In genomic region chr14:43877789-43878188, GRCm38 (mm10) we compare ENCODE assay signal across 21 mouse cellular contexts. TPM values are rescaled to one million over a fixed set of nuclear protein-coding genes. Genes with fewer than 3 reads are reported as not detected.
"Had no signal": no experiment of that assay in that cellular context is flagged by ENCODE, and none has a peak within 500 bp of the region (broad histone marks: within the 10 kb centered on the region; RNA-seq: fewer than 3 reads in every experiment).

No protein-coding gene starts in this region.

RNA-seq across cellular contexts. Expression of gene Ear1, which starts 2.5 kb away (rescaled TPM):
- total RNA-seq: layer of hippocampus, adult 8-10 months; layer of hippocampus, postnatal 10 days; layer of hippocampus, postnatal 36 days; left cerebral cortex, adult 2 months; left cerebral cortex, postnatal 10 days; left cerebral cortex, postnatal 36 days; liver, adult 2 months had no signal
- polyA plus RNA-seq: intestine, embryonic 15.5 days; limb, embryonic 11.5 days; lung, embryonic 14.5 days; macrophage; midbrain, embryonic 13.5 days; midbrain, embryonic 16.5 days; neural tube, embryonic 11.5 days; neural tube, embryonic 14.5 days; stomach, embryonic 14.5 days had no signal

RNA-seq across cellular contexts. Expression of gene Ear10, which starts 45.6 kb away (rescaled TPM):
- total RNA-seq: layer of hippocampus, adult 8-10 months; layer of hippocampus, postnatal 10 days; layer of hippocampus, postnatal 36 days; left cerebral cortex, adult 2 months; left cerebral cortex, postnatal 10 days; left cerebral cortex, postnatal 36 days; liver, adult 2 months had no signal
- polyA plus RNA-seq: intestine, embryonic 15.5 days; kidney, embryonic 15.5 days; limb, embryonic 11.5 days; limb, embryonic 14.5 days; liver, adult 2 months; lung, embryonic 14.5 days; lung, postnatal 0 days; macrophage; midbrain, embryonic 13.5 days; midbrain, embryonic 16.5 days; neural tube, embryonic 11.5 days; neural tube, embryonic 14.5 days; stomach, embryonic 14.5 days; stomach, postnatal 0 days; thymus, adult 2 months had no signal

RNA-seq across cellular contexts. Expression of gene Gm8113, which starts 47.4 kb away (rescaled TPM):
- total RNA-seq: left cerebral cortex, postnatal 36 days had no signal
